Mouse (Mus musculus) lung, embryonic 14.5 days (tissue): ENCODE data around the gene Bysl. TPM values are rescaled to one million over a fixed set of nuclear protein-coding genes. Genes with fewer than 3 reads are reported as not detected.
A peak's percentile ranks its signal among the peaks of the same experiment; 100 is the strongest.

Source experiments
- ATAC-seq: fragments of 200-750 bp; cut with Nextera tagmentation; 2 replicates; pipeline ENCODE4 v1.8.0; 2017; ENCODE audit warnings: mild to moderate bottlenecking, moderate TSS enrichment, moderate library complexity; ENCODE audit not compliant: insufficient read depth
- DNase-seq: peaks from one replicate; pipeline ENCODE4 v3.0.0-alpha.2; 2015
- H3K27ac ChIP-seq: fragments of 300-500 bp; sonication (generic); 2 replicates; pipeline ENCODE4 v1.5.1; 2014; ENCODE audit warnings: low read depth, mild to moderate bottlenecking, moderate library complexity
- H3K27me3 ChIP-seq: fragments of 300-500 bp; sonication (generic); 2 replicates; pipeline ENCODE4 v1.6.1; 2014; ENCODE audit warnings: low read length, control low read depth; ENCODE audit not compliant: insufficient read depth
- H3K36me3 ChIP-seq: fragments of 300-500 bp; sonication (generic); 2 replicates; pipeline ENCODE4 v1.6.1; 2014; ENCODE audit warnings: control low read depth; ENCODE audit not compliant: insufficient read depth
- H3K4me1 ChIP-seq: fragments of 300-500 bp; sonication (generic); 2 replicates; pipeline ENCODE4 v1.6.1; 2014; ENCODE audit warnings: antibody characterized with exemption, control low read depth; ENCODE audit not compliant: insufficient read depth
- H3K4me2 ChIP-seq: fragments of 300-500 bp; sonication (generic); 2 replicates; pipeline ENCODE4 v1.6.1; 2014; ENCODE audit warnings: mild to moderate bottlenecking
- H3K4me3 ChIP-seq: fragments of 300-500 bp; sonication (generic); 2 replicates; pipeline ENCODE4 v1.5.1; 2014; ENCODE audit warnings: low read depth, low read length
- H3K9ac ChIP-seq: fragments of 300-500 bp; sonication (generic); 2 replicates; pipeline ENCODE4 v1.6.1; 2014
- H3K9me3 ChIP-seq: fragments of 300-500 bp; sonication (generic); 2 replicates; pipeline ENCODE4 v1.6.1; 2016; ENCODE audit warnings: low read depth, low read length, control low read depth
- CTCF ChIP-seq: IDR thresholded peaks from 2 replicates; pipeline ENCODE4 v1.5.1; 2016; ENCODE audit warnings: antibody characterized with exemption, low read depth
- WGBS: fragments of 180-500 bp; shearing (Covaris S2); extraction: QIAGEN DNeasy Blood & Tissue Kit; methylation state at CpG from one replicate; pipeline ENCODE4 v1.1.7; 2014; 5-methylcytosine and 5-hydroxymethylcytosine counted together
- polyA plus RNA-seq: library from polyadenylated mRNA; unstranded; fragments of >200 nt; fragmentation: Nextera tagmentation; extraction: Ambion mirVana; gene quantifications from 2 replicates; pipeline ENCODE4 v1.2.1, GENCODE M21; 2014

Bysl gene
- polyA plus RNA-seq, 1 experiment from 2014 or later = 25.4 TPM

DNA sequence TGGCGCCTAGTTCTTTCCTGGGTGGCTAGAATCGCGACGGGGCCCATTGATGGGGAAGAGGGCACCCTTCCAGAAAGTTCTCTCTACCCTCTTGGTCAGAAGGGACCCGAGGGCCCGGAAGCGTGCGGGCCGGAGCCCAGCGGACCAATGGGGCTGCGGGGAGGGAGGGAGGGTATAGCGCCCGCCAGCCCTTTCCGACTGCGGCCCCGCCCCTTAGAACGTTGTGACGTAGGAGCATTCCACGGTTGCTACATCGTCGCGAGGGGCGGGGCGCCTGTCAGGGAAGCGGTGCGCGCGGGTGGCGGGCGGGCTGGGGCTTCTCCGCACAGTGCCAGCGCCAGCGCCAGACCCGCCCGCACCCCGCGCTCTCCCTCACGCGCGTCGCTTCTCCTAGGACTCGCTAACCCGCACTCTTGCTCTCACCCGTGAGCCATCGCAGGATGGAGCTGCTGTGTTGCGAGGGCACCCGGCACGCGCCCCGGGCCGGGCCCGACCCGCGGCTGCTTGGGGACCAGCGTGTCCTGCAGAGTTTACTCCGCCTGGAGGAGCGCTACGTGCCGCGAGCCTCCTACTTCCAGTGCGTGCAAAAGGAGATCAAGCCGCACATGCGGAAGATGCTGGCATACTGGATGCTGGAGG, 18.0 kb downstream of the Bysl start:
- DNase-seq = peak; percentile 99

DNA sequence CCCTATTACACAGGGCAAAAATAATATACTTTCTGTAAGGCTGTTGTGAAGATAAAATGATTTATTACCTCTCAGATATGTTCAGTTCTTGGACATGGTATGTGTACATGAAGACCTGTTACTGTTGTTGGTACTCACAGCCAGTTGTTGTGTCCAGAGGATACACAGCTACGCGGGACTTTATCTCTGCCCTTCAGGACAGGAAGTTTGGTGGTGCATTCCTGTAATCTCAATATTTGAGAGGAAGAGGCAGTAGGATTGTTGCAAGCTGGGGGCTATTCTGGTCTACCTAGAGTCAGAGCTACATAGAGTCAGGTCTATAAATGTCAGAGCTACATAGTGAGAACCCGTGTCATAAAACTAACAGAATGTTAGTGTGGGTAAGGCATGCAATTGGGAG, 20.2 kb downstream of the Bysl start:
- WGBS = 66% methylated on average over 3 of the region's 3 CpGs
- no peak overlapping the region for H3K9ac ChIP-seq
- DNase-seq = no peak
- no peak overlapping the region for H3K27ac ChIP-seq
- no peak for TF ChIP-seq CTCF
- no peaks in the 10 kb centered on the region for H3K9me3 ChIP-seq
- H3K36me3 ChIP-seq = peaks cover 11% of the 10 kb centered on the region; the same call in 1 of the 2 replicates
- H3K4me1 ChIP-seq = peaks cover 9% of the 10 kb centered on the region
- H3K27me3 ChIP-seq = no peaks in the 10 kb centered on the region
- ATAC-seq = no peak
- no peak overlapping the region for H3K4me2 ChIP-seq
- H3K4me3 ChIP-seq = no peak overlapping the region

More for the DNA sequence above, 18.0 kb downstream of the Bysl start:
- H3K27me3 ChIP-seq = no peaks in the 10 kb centered on the region
- H3K4me3 ChIP-seq = peak overlapping the region; percentile 71
- peaks cover 17% of the 10 kb centered on the region for H3K4me1 ChIP-seq
- peaks cover 33% of the 10 kb centered on the region for H3K36me3 ChIP-seq
- H3K27ac ChIP-seq = peak overlapping the region; percentile 98
- H3K9ac ChIP-seq = peak overlapping the region; percentile 89
- no peaks in the 10 kb centered on the region for H3K9me3 ChIP-seq
- TF ChIP-seq CTCF = no peak
- under 1% methylated on average over 63 of the region's 63 CpGs for WGBS
- H3K4me2 ChIP-seq = peak overlapping the region; percentile 99
- peak; percentile 85 for ATAC-seq

DNA sequence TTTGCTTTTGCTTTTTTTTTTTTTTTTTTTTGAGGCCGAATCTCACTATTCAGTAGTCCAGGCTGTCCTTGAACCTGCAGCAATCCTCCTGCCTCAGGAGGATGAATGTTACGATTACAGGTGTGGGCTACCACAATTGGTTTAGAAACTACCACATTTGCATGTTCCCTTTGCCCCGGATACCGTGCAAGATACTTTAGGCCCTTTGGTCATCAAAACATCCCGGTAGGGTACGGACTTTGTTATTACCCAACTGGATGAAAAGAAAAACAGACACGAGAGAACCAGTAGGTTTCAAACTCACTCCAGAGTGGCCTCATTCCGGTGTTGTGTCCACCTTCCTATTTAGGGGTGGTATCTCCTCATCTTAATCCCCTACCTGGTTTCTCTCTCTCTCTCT, 22.8 kb downstream of the Bysl start:
- DNase-seq (no peak), ATAC-seq (no peak)
- no peaks in the 10 kb centered on the region for H3K9me3 ChIP-seq
- no peaks in the 10 kb centered on the region for H3K27me3 ChIP-seq
- 79% methylated on average over 8 of the region's 8 CpGs for WGBS
- no peak overlapping the region for H3K4me3 ChIP-seq
- no peak overlapping the region for H3K27ac ChIP-seq
- 0 out of 2 replicates have a peak, but pooled peaks cover 5% of the 10 kb centered on the region for H3K4me1 ChIP-seq
- no peak overlapping the region for H3K9ac ChIP-seq
- no peak overlapping the region for H3K4me2 ChIP-seq
- TF ChIP-seq CTCF = no peak
- H3K36me3 ChIP-seq = no peaks in the 10 kb centered on the region

DNA sequence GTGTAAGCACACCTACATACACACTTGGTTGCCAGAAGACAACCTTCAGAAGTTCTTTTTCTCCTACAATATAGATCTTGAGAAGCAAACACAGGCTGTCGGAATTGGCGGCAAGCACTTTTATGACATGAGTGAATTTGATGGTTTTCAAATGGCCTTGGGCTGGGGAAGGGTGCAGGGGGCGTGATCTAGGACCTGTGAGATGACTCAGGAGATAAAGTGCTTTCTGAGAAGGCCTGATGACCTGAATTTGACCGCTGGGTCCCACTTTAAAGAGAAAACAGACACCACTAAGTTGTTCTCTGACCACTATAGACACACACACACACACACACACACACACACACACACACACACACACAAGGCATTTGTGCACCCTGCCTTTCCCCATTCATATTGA, 30.3 kb downstream of the Bysl start:
- H3K9me3 ChIP-seq = no peaks in the 10 kb centered on the region
- DNase-seq (no peak), ATAC-seq (no peak)
- no peak overlapping the region for H3K9ac ChIP-seq
- 81% methylated on average over 4 of the region's 4 CpGs for WGBS
- no peaks in the 10 kb centered on the region for H3K27me3 ChIP-seq
- no peak for TF ChIP-seq CTCF
- H3K36me3 ChIP-seq = no peaks in the 10 kb centered on the region
- H3K4me2 ChIP-seq = no peak overlapping the region
- H3K4me3 ChIP-seq = no peak overlapping the region
- no peak overlapping the region for H3K27ac ChIP-seq
- no peaks in the 10 kb centered on the region for H3K4me1 ChIP-seq

DNA sequence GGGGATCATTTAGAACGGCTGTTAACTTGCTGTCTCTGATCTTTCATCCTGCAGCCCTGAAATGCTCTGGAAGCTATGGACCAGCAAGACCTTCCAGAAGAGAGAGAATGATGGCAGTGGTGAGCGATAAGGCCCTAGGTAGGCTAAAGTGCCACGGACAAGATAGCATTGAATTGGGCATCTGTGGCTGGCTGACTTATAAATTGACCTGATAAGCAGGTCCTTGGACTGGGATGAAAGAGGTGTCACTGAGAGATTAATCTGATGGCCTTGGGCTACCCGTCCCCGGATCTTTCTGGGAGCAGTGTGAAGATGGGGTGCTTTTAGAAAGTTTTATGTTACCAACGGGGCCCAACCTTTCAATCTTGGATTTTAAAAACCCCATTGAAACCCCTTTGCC, 32.6 kb downstream of the Bysl start:
- WGBS = 73% methylated on average over 6 of the region's 6 CpGs
- Histone ChIP-seq H3K4me2 (no peak overlapping the region), H3K27ac (no peak overlapping the region), H3K9ac (no peak overlapping the region), H3K4me3 (no peak overlapping the region), H3K36me3 (no peaks in the 10 kb centered on the region), H3K4me1 (no peaks in the 10 kb centered on the region), H3K27me3 (no peaks in the 10 kb centered on the region), H3K9me3 (no peaks in the 10 kb centered on the region)
- DNase-seq (no peak), ATAC-seq (no peak)
- TF ChIP-seq CTCF = no peak

DNA sequence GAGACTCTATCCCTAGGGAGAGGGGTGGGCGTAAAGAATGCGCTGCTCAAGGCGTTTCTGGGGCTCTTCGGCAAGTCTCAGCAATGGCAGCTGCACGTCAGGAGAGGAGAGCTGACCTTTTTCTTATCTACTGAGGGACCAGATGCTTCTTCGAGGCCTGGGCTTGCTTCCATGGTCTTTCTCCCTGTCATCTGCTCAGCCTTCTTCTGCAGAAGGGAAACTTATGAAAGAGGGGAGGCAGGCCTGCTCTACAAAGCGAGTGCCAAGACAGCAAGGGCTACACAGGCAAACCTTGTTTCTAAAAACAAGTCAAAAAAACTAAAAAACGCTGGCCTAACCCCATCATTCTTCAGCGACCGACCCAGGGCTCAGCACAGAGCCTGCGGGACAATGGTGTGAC, 36.5 kb downstream of the Bysl start:
- H3K36me3 ChIP-seq = no peaks in the 10 kb centered on the region
- no peak overlapping the region for H3K4me2 ChIP-seq
- DNase-seq (no peak), ATAC-seq (no peak)
- H3K9me3 ChIP-seq = no peaks in the 10 kb centered on the region
- no peaks in the 10 kb centered on the region for H3K4me1 ChIP-seq
- no peaks in the 10 kb centered on the region for H3K27me3 ChIP-seq
- peak overlapping the region; percentile 83 for H3K27ac ChIP-seq
- 44% methylated on average over 11 of the region's 11 CpGs for WGBS
- TF ChIP-seq CTCF = no peak
- no peak overlapping the region for H3K4me3 ChIP-seq
- H3K9ac ChIP-seq = 0 out of 2 replicates have a peak overlapping the region, but pooled peaks have one; percentile 1

DNA sequence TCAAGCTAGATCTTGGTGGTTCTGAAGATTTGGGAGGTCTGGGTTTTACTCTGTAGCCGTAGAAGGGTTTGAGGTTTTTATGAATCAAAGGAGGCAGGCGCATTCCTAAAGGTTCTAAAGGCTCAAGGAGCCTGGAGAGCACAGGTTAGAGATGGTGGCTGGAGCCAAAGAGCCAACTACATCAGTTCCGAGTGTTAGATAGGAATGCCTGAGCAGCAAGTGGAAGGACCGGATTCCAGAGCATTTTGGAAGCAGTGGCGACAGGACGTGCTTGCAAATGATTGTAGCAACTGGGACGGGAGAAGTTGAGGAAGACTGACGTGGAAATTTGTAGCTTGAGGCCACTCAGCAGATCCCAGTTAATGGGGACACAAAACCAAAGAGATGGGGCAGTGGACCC, 37.3 kb downstream of the Bysl start:
- Histone ChIP-seq H3K4me3 (no peak overlapping the region), H3K4me1 (no peaks in the 10 kb centered on the region), H3K9ac (no peak overlapping the region), H3K9me3 (no peaks in the 10 kb centered on the region), H3K36me3 (no peaks in the 10 kb centered on the region), H3K27me3 (no peaks in the 10 kb centered on the region), H3K4me2 (peak overlapping the region; percentile 28; the same call in 1 of the 2 replicates), H3K27ac (peak overlapping the region; percentile 83)
- TF ChIP-seq CTCF = no peak
- 58% methylated on average over 8 of the region's 8 CpGs for WGBS
- DNase-seq = peak; percentile 68
- ATAC-seq = 0 out of 2 replicates have a peak, but pooled peaks have one; percentile 17

DNA sequence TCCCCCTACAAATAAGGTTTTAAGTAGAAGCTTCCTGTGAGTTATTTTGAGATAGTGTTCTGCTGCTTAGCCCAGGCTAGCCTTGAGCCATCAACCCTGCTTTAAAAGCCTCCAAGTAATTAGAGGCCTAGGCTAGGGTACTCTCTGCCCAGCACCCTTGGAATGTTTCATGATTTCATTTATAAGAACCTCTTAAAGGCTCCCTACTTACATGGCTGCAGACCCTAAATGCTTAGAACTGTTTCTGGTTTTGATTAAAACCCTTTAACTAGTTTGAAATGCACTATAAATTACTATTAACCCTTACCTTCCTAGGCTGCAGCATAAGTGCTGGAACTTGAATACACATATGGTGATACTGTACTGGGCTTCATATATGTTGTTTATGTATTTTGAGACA, 38.9 kb downstream of the Bysl start:
- Histone ChIP-seq H3K4me3 (no peak overlapping the region), H3K9ac (no peak overlapping the region), H3K36me3 (no peaks in the 10 kb centered on the region), H3K4me1 (no peaks in the 10 kb centered on the region), H3K27ac (no peak overlapping the region), H3K27me3 (no peaks in the 10 kb centered on the region), H3K4me2 (no peak overlapping the region), H3K9me3 (no peaks in the 10 kb centered on the region)
- no peak for ATAC-seq
- no peak for TF ChIP-seq CTCF
- DNase-seq = no peak
